Mouse (Mus musculus): ENCODE measurements at regions not wholly inside any gene's neighbourhood (a gene's known extent, or its start where the extent isn't known, plus 50 kb on each side); places are given as distances from the start of the nearest gene placed in this dataset.
A peak's percentile ranks its signal among the peaks of the same experiment; 100 is the strongest.

DNA sequence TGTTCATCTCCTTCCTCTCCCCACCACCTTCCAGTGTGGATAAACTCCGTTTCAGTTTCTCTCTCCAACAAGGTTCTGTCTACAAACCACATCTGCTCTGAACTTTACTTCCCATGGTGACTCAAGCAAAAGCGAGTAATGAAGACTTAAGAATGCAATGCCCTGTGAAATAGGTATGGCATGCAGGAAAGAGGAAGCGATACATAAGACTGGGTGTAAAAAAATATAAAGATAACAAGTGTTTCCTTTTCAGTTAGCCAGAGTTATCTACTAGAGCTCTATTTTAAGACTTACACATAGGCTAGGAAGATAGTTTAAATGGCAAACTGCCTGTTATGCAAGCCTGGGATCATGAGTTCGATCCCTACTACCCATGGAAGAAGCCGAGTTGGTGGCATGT, 65.3 kb upstream of the Gls start:
- no peak overlapping the region for H3K4me3 ChIP-seq (replicated peaks)
- H3K27ac ChIP-seq: no peak overlapping the region
- WGBS: 76% methylated on average over 5 of the region's 5 CpGs
- ATAC-seq: no peak
- no peaks in the 10 kb centered on the region for H3K9me3 ChIP-seq
- no peaks in the 10 kb centered on the region for H3K36me3 ChIP-seq
- H3K4me2 ChIP-seq (replicated peaks): no peak overlapping the region
- 0 out of 2 replicates have a peak, but pooled peaks cover 3% of the 10 kb centered on the region for H3K4me1 ChIP-seq (replicated peaks)
- no peak overlapping the region for H3K9ac ChIP-seq
- H3K27me3 ChIP-seq (replicated peaks): no peaks in the 10 kb centered on the region

DNA sequence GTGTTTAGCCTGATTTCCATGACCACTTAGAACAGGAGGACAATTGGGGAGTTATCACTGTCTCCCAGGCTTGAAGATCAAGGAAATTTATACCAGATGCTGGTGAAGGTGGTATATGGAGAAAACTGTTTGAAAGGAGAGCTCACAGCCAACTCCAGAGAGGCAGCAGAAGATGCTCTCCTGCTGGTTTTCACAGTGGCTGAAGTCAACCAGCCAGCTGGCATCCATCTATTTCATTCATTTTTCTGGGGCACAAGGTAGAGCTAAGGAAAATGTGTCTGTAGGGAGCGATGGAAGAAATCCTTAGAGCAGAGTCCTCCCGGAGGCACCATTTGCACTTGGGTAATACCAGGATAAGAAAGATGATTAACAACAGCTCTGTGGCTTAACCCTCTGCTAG, 63.1 kb upstream of the Gls start:
- Histone ChIP-seq H3K4me1 (replicated peaks) (0 out of 2 replicates have a peak, but pooled peaks cover 3% of the 10 kb centered on the region), H3K9me3 (no peaks in the 10 kb centered on the region), H3K4me2 (replicated peaks) (no peak overlapping the region), H3K27ac (no peak overlapping the region), H3K9ac (no peak overlapping the region), H3K27me3 (replicated peaks) (no peaks in the 10 kb centered on the region), H3K4me3 (replicated peaks) (no peak overlapping the region), H3K36me3 (no peaks in the 10 kb centered on the region)
- WGBS: 45% methylated on average over 2 of the region's 2 CpGs
- ATAC-seq: no peak

DNA sequence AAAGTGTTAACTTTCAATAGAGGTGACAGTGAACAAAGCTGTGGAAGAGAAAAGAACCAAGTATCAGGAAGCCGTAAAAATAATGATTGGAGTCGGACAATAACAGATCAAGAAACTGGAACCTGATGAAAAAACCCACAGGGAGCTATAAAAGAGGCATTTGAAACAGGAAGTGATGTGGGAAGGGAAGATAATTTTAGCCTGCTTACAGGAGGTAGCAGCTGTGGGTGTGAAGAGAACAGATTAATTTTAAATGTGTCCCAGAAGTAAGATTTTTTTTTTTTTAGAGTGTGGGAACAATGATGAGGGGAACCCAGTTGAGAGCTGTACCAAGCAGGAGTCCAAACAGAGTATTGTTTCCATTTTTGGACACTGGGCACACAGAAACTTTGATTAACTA, 61.5 kb upstream of the Gls start:
- Histone ChIP-seq H3K9me3 (no peaks in the 10 kb centered on the region), H3K4me2 (replicated peaks) (no peak overlapping the region)
- WGBS: 64% methylated on average over 2 of the region's 2 CpGs

DNA sequence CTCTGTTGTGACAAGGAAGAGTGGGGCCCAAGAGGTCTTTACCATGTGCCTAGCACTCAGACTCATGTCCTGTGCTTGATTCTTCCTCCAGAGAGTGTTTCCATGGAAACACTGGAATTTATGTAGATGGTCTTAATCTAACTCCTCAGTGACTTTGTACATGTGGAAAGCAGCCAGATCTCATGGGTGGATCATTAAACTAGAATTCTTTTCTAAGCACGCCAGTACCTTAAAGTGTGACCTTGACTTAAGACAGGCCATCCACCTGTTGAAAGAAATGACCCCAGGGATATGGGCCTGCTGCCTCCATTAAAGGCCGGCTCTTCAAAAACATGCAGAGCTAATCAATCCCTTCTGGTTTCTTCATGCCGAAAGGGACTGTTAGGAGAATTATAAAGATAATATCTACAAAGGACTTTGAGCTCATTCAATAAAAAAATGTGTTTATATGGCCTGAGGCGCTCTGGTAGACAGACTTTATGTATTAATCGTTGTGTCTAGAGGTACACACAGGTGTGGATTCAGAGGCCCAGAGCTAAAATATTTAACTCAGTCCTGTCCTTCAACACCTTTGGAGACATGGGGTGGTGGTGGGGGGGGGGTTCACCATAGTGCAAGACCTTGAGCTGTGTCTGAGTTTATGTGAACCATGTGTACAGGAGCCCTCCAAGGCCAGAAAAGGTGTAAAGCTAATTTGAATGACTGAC, 60.5 kb upstream of the Gls start:
- H3K4me1 ChIP-seq (replicated peaks): 0 out of 2 replicates have a peak, but pooled peaks cover under 1% of the 10 kb centered on the region
- H3K27me3 ChIP-seq (replicated peaks): no peaks in the 10 kb centered on the region
- peak overlapping the region; percentile 60 for H3K27ac ChIP-seq
- H3K4me3 ChIP-seq (replicated peaks): no peak overlapping the region
- H3K9me3 ChIP-seq: no peaks in the 10 kb centered on the region
- H3K36me3 ChIP-seq: no peaks in the 10 kb centered on the region
- H3K4me2 ChIP-seq (replicated peaks): no peak overlapping the region
- 60% methylated on average over 5 of the region's 5 CpGs for WGBS
- no peak overlapping the region for H3K9ac ChIP-seq
- ATAC-seq: peak; percentile 92

More for the DNA sequence above, 61.5 kb upstream of the Gls start:
- no peak overlapping the region for H3K4me3 ChIP-seq (replicated peaks)
- 0 out of 2 replicates have a peak, but pooled peaks cover 3% of the 10 kb centered on the region for H3K4me1 ChIP-seq (replicated peaks)
- no peaks in the 10 kb centered on the region for H3K27me3 ChIP-seq (replicated peaks)
- no peak overlapping the region for H3K27ac ChIP-seq
- ATAC-seq: no peak
- no peak overlapping the region for H3K9ac ChIP-seq
- no peaks in the 10 kb centered on the region for H3K36me3 ChIP-seq
